In genomic region chr7:141221249-141222125, GRCm38 (mm10) we compare ENCODE assay signal across 8 mouse cellular contexts. TPM values are rescaled to one million over a fixed set of nuclear protein-coding genes. Genes with fewer than 3 reads are reported as not detected.
DNase-seq lines count a peak whose midpoint lies in the region; ATAC-seq lines count a peak whose summit lies in the region.

No protein-coding gene starts in this region.

- H3K4me1 ChIP-seq in megakaryocyte, embryonic 14.5 days, result peaks cover 71% of the 10 kb centered on the region

- peak; percentile 95 for ATAC-seq in common myeloid progenitor, adult 5-6 weeks (replicated peaks; ENCODE audit: low read depth, poor library complexity, severe bottlenecking)

- peaks cover 43% of the 10 kb centered on the region for H3K36me3 ChIP-seq in megakaryocyte, embryonic 14.5 days (replicated peaks; ENCODE audit: low read length)

- peak overlapping the region; percentile 99 for H3K4me3 ChIP-seq in megakaryocyte, embryonic 14.5 days (replicated peaks)

- peak; percentile 99 for DNase-seq in ZHBTc4 (ENCODE audit: low read depth, low spot score)
- peak; percentile 90 to 96 for DNase-seq in gastrocnemius, adult 8-10 months (ENCODE audit: low spot score in 2 of 2)
- DNase-seq in hindlimb bud, embryonic 11.5 days (ENCODE audit: extremely low spot score, low read depth, low spot score), result peak; percentile 81
- DNase-seq in left cerebral cortex, adult 8-10 months (ENCODE audit: low spot score in 2 of 2), result peak; percentile 81 to 95
- peak; percentile 95 to 96 for DNase-seq in right cerebral cortex, postnatal 10 days (ENCODE audit: low spot score in 2 of 2)
- DNase-seq in urinary bladder, postnatal 25 days (ENCODE audit: low spot score), result peak; percentile 93

- no peaks in the 10 kb centered on the region for H3K9me3 ChIP-seq in megakaryocyte, embryonic 14.5 days

- H3K27me3 ChIP-seq in megakaryocyte, embryonic 14.5 days (replicated peaks), result no peaks in the 10 kb centered on the region

RNA-seq across cellular contexts. Expression of gene Rassf7, which starts 5.8 kb away (rescaled TPM):
- 1.8 and 5.9 TPM in 2 replicates for total RNA-seq in common myeloid progenitor, adult 5-6 weeks (2017)
- total RNA-seq in gastrocnemius, adult 8-10 months (2022), result under 1 TPM in 2 of 4 experiments, not detected in 2; 0.38 to 0.56 TPM
- 1 to 10 TPM in 3 of 4 experiments, under 1 TPM in 1; 0.89 to 2.7 (median 2.4) TPM for total RNA-seq in left cerebral cortex, adult 8-10 months (2022)
- polyA plus RNA-seq in megakaryocyte, embryonic 14.5 days (2012; ENCODE audit: insufficient read depth, low replicate concordance), result 3.6 and 11.1 TPM in 2 replicates

RNA-seq across cellular contexts. Expression of gene Phrf1, which starts 7.1 kb away (rescaled TPM):
- total RNA-seq in common myeloid progenitor, adult 5-6 weeks (2017), result 64.1 and 114 TPM in 2 replicates
- 10 to 100 TPM; 16.8 to 25.3 (median 19.4) TPM for total RNA-seq in gastrocnemius, adult 8-10 months (2022)
- total RNA-seq in left cerebral cortex, adult 8-10 months (2022), result 10 to 100 TPM; 65.7 to 76.5 (median 68.5) TPM
- 82.9 and 114 TPM in 2 replicates for polyA plus RNA-seq in megakaryocyte, embryonic 14.5 days (2012; ENCODE audit: insufficient read depth, low replicate concordance)

RNA-seq across cellular contexts. Expression of gene Lmntd2, which starts 7.6 kb away (rescaled TPM):
- 0.32 and 1.2 TPM in 2 replicates for total RNA-seq in common myeloid progenitor, adult 5-6 weeks (2017)
- total RNA-seq in gastrocnemius, adult 8-10 months (2022), result not detected
- under 1 TPM in 2 of 4 experiments, not detected in 2; 0.17 to 0.25 TPM for total RNA-seq in left cerebral cortex, adult 8-10 months (2022)
- polyA plus RNA-seq in megakaryocyte, embryonic 14.5 days (2012; ENCODE audit: insufficient read depth, low replicate concordance), result 0.57 TPM in 1 of 2 replicates, not detected in the other

RNA-seq across cellular contexts. Expression of gene Lrrc56, which starts 27.5 kb away (rescaled TPM):
- total RNA-seq in common myeloid progenitor, adult 5-6 weeks (2017), result 1.2 TPM in 2 replicates
- 1 to 10 TPM; 1.4 to 2.5 (median 2.0) TPM for total RNA-seq in gastrocnemius, adult 8-10 months (2022)
- total RNA-seq in left cerebral cortex, adult 8-10 months (2022), result 1 to 10 TPM; 3.5 to 5.7 (median 5.3) TPM
- 12.2 and 18.5 TPM in 2 replicates for polyA plus RNA-seq in megakaryocyte, embryonic 14.5 days (2012; ENCODE audit: insufficient read depth, low replicate concordance)

RNA-seq across cellular contexts. Expression of gene Hras, which starts 27.7 kb away (rescaled TPM):
- 23.5 and 36.8 TPM in 2 replicates for total RNA-seq in common myeloid progenitor, adult 5-6 weeks (2017)
- 100 to 1,000 TPM; 112 to 158 (median 132) TPM for total RNA-seq in gastrocnemius, adult 8-10 months (2022)
- total RNA-seq in left cerebral cortex, adult 8-10 months (2022), result 100 to 1,000 TPM; 226 to 267 (median 258) TPM
- 51.3 and 84.0 TPM in 2 replicates for polyA plus RNA-seq in megakaryocyte, embryonic 14.5 days (2012; ENCODE audit: insufficient read depth, low replicate concordance)

Comparison
In these comparisons a context has a peak if more than half of its experiments do, and no peak if none do; other contexts are left out.
1. Peak in every context shown above with its lines: DNase-seq, ATAC-seq and H3K4me3 ChIP-seq.